Mouse (Mus musculus) CD4-positive, CD25-positive, alpha-beta regulatory T cell, adult 9 weeks (primary cell): ENCODE data around the gene Gp6. TPM values are rescaled to one million over a fixed set of nuclear protein-coding genes. Genes with fewer than 3 reads are reported as not detected.

ENCODE experiments used
- polyA plus RNA-seq: library from polyadenylated mRNA; unstranded; fragments of 100-300 nt; shearing (Covaris generic); gene quantifications from one replicate; pipeline ENCODE4 v1.2.1, GENCODE M21; 2017

Gp6 gene
- not detected for polyA plus RNA-seq

DNA sequence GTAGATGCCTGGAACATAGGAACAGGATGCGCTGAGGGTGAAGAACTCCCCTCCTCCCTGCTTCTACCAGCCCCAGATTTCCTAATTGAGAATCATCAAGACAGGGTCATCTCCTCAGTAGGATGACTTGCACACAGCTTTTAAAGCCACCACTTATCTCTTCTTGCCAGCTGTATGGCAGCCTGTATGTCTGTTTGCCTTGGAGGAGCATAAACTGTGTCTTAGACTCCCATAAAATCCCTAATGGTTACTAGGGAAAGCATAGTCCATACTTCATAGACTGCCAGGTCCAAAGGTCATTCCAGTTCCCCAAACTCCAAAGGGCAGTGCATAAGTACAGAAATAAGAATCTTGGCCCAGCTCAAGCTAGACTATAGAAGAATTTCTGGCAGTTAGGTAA, at the start of gene Gp6:
Gene Gp6 (minus strand): TSS at position 15 of the 400 bp plus-strand sequence.

DNA sequence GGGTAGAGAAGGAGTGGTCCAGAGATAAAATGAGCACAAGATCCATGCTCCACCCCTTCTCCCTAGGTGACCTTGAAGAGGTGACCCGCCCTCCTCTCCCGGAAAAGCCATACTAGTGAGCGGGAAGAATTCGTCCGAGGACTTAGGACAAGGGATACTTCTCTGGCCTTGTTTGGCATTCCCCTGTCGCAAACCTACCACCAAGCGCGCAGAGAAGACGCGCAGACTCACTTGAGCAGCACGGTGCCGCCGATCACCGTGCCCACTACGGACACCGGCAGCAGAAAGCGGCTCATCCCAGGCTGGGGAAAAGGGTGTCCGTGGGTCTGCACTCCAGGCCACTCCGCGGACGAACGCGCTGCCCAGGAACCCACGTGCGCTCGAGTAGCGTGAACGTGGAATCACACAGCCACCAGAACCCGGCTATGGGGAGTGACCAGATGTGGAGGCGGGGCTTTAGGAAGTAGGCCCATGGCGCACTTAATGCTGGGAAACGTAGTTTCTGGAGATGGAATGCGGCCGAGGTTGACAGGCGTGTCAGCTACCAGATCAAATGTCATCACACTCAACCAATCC, 47.8 kb upstream of the Gp6 start, which contains the start of gene Rdh13:
Gene Rdh13 (minus strand): TSS at position 434 of the 576 bp plus-strand sequence.

DNA sequence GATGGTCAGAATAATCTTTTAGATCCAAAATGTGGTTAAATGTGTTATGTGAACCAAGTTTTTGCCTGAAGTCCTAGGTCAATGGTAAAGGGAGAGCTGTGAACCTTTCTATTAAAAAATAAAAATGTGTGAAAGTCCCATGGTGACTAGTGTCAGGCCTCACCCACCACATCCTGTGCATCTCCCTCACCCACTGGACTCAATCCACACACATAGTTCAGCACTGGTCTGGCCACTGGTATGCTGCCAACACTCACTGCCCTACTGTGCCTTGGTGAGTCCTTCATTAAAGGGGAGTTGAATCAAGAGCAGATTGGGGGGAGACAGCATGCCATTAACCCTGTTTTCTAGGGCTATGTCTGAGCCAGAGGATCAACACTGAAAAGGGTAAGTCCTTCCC, 60.0 kb downstream of the Gp6 start, which contains the start of gene Ncr1:
Gene Ncr1 (plus strand): TSS at position 216 of the 400 bp plus-strand sequence.

Other genes with a start within 250 kb of the Gp6 start
- 8.1 TPM for gene Leng9, start 247.4 kb downstream of the Gp6 start, polyA plus RNA-seq
- not detected for gene Cdc42ep5, start 232.9 kb downstream of the Gp6 start, polyA plus RNA-seq
- not detected for gene Lilra5, start 160.0 kb downstream of the Gp6 start, polyA plus RNA-seq
- not detected for gene Ncr1, start 60.0 kb downstream of the Gp6 start, polyA plus RNA-seq
- 7.3 TPM for gene Rdh13, start 47.9 kb upstream of the Gp6 start, polyA plus RNA-seq
- 10.6 TPM for gene Eps8l1, start 62.9 kb upstream of the Gp6 start, polyA plus RNA-seq
- gene Ppp1r12c, start 103.9 kb upstream of the Gp6 start, polyA plus RNA-seq = 31.8 TPM
- 7.6 TPM for gene Tnnt1, start 118.6 kb upstream of the Gp6 start, polyA plus RNA-seq
- gene Tnni3, start 126.5 kb upstream of the Gp6 start, polyA plus RNA-seq = 0.99 TPM
- 0.94 TPM for gene Dnaaf3, start 134.7 kb upstream of the Gp6 start, polyA plus RNA-seq
- gene Syt5, start 149.8 kb upstream of the Gp6 start, polyA plus RNA-seq = 0.41 TPM
- not detected for gene Ptprh, start 206.3 kb upstream of the Gp6 start, polyA plus RNA-seq
- gene Tmem86b, start 233.7 kb upstream of the Gp6 start, polyA plus RNA-seq = 3.5 TPM